Comparison of ENCODE assay signal across 27 mouse cellular contexts in the genomic region with DNA sequence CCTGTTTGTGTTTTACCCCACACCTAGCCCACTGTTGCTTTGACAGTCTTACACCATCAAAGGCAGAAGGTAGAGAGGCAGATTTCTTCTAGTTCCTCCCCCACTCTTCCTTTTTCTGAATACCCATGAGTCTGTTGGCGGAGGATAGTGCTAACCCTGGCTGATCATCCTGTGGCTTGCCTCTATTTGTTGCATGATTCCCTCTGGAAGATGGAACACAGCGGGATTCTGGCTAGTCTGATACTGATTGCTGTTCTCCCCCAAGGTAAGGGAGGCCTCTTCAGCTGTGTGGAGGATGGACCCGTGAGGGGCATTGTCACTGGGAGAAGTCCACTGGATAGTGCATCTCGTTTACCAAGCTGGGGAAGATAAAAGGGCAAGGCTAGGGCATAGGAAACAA. TPM values are rescaled to one million over a fixed set of nuclear protein-coding genes. Genes with fewer than 3 reads are reported as not detected.
DNase-seq lines count a peak whose midpoint lies in the region; ATAC-seq and TF ChIP-seq lines count a peak whose summit lies in the region.
"Had no signal": no experiment of that assay in that cellular context is flagged by ENCODE, and none has a peak within 500 bp of the region (broad histone marks: within the 10 kb centered on the region; RNA-seq: fewer than 3 reads in every experiment).

A gene (plus strand): TSS at position 111 of the 400 bp plus-strand sequence.

- WGBS in spleen, adult 2 months: 54% methylated on average over 4 of the region's 4 CpGs
- 75% methylated on average over 4 of the region's 4 CpGs for WGBS in bone marrow, adult 2 months
- WGBS in thymus, adult 2 months: 29% methylated on average over 4 of the region's 4 CpGs
- WGBS in liver, postnatal 0 days (ENCODE audit: insufficient replicate concordance): 68% methylated on average over 4 of the region's 4 CpGs

- no peaks in the 10 kb centered on the region for H3K36me3 ChIP-seq in spleen, adult 2 months (ENCODE audit: control insufficient read depth, insufficient read depth, low read length)
- H3K36me3 ChIP-seq in thymus, adult 2 months (ENCODE audit: control insufficient read depth, insufficient read depth, low read length): peaks cover 17% of the 10 kb centered on the region
- no peaks in the 10 kb centered on the region for H3K36me3 ChIP-seq in liver, postnatal 0 days (replicated peaks; ENCODE audit: insufficient read depth, low read length)
- H3K36me3 ChIP-seq: embryonic facial prominence, embryonic 13.5 days; limb, embryonic 10.5 days; stomach, embryonic 15.5 days had no signal

- H3K4me2 ChIP-seq in liver, postnatal 0 days (ENCODE audit: low read depth, low read length): no peak within 1 kb of the TSS
- H3K4me2 ChIP-seq: embryonic facial prominence, embryonic 13.5 days; heart, embryonic 11.5 days; midbrain, embryonic 11.5 days; stomach, embryonic 15.5 days had no signal

- no peak within 1 kb of the TSS for H3K9ac ChIP-seq in liver, postnatal 0 days (replicated peaks)
- H3K9ac ChIP-seq: embryonic facial prominence, embryonic 13.5 days; stomach, embryonic 15.5 days had no signal

- peaks cover 6% of the 10 kb centered on the region; the same call in 1 of the 2 replicates for H3K4me1 ChIP-seq in spleen, adult 2 months (ENCODE audit: control insufficient read depth, insufficient read depth, insufficient read length)
- H3K4me1 ChIP-seq in bone marrow, adult 2 months (ENCODE audit: control insufficient read depth, insufficient read depth, low read length): peaks cover 4% of the 10 kb centered on the region; the same call in 1 of the 2 replicates
- H3K4me1 ChIP-seq in thymus, adult 2 months (replicated peaks; ENCODE audit: control insufficient read depth, insufficient read depth, low read length): peaks cover 22% of the 10 kb centered on the region
- 0 out of 2 replicates have a peak, but pooled peaks cover 3% of the 10 kb centered on the region for H3K4me1 ChIP-seq in liver, postnatal 0 days (ENCODE audit: insufficient read depth)
- H3K4me1 ChIP-seq: stomach, embryonic 15.5 days had no signal

- TF ChIP-seq EP300 in liver, postnatal 0 days (IDR thresholded peaks at IDR 0.05; ENCODE audit: low read depth): no peak

- no peak for ATAC-seq in liver, postnatal 0 days
- ATAC-seq: forebrain, embryonic 16.5 days; hindbrain, embryonic 16.5 days; Patski had no signal

- no peak for TF ChIP-seq POLR2A in spleen, adult 2 months (IDR thresholded peaks at IDR 0.05; ENCODE audit: low read depth, low read length)
- no peak for TF ChIP-seq POLR2A in bone marrow, adult 2 months (IDR thresholded peaks at IDR 0.05; ENCODE audit: borderline replicate concordance, control insufficient read depth, low read depth, low read length)
- 0 out of 2 replicates have a peak, but pooled peaks have one; percentile 23 for TF ChIP-seq POLR2A in thymus, adult 2 months (IDR thresholded peaks at IDR 0.05; ENCODE audit: control insufficient read depth, extremely low read depth, insufficient read depth, low read length, poor library complexity)

- no peaks in the 10 kb centered on the region for H3K27me3 ChIP-seq in spleen, adult 2 months (ENCODE audit: control insufficient read depth, insufficient read depth, low read length)
- H3K27me3 ChIP-seq in thymus, adult 2 months (ENCODE audit: control insufficient read depth, insufficient read depth, low read length): no peaks in the 10 kb centered on the region
- H3K27me3 ChIP-seq in liver, postnatal 0 days (ENCODE audit: insufficient read depth, low read length): 0 out of 2 replicates have a peak, but pooled peaks cover 3% of the 10 kb centered on the region
- H3K27me3 ChIP-seq: stomach, embryonic 15.5 days had no signal

- peak within 1 kb of the TSS; percentile 59 for H3K4me3 ChIP-seq in spleen, adult 2 months (ENCODE audit: extremely low read depth, insufficient read depth, insufficient read length)
- H3K4me3 ChIP-seq in bone marrow, adult 2 months (replicated peaks; ENCODE audit: control insufficient read depth, low read depth, low read length): peak within 1 kb of the TSS; percentile 32
- H3K4me3 ChIP-seq in thymus, adult 2 months (ENCODE audit: control insufficient read depth, insufficient read depth, low read length): peak within 1 kb of the TSS; percentile 70
- no peak within 1 kb of the TSS for H3K4me3 ChIP-seq in liver, postnatal 0 days (ENCODE audit: low read depth, low read length)
- H3K4me3 ChIP-seq: embryonic facial prominence, embryonic 13.5 days; gastrocnemius, adult 2 months; layer of hippocampus, adult 2 months; left cerebral cortex, adult 2 months; limb, embryonic 10.5 days; stomach, embryonic 15.5 days had no signal

- DNase-seq in spleen, adult 2 months (ENCODE audit: low read depth in 1 of 2, low spot score in 2 of 2): no peak
- DNase-seq in spleen, postnatal 4 days (ENCODE audit: low spot score in 2 of 2): no peak
- DNase-seq in thymus, adult 2 months: peak; percentile 75
- DNase-seq in layer of hippocampus, adult 9-10 months (ENCODE audit: low spot score): no peak
- no peak for DNase-seq in liver, postnatal 0 days
- DNase-seq in ovary, postnatal 14 days (ENCODE audit: low spot score): no peak
- DNase-seq: adrenal gland, postnatal 14 days; B cell, adult 2 months; cerebellum, adult 11 months; cerebellum, postnatal 14 days; gastrocnemius, adult 2 months; kidney, adult 18-20 months; lung, adult 18-20 months; lung, postnatal 14 days had no signal

- peak within 1 kb of the TSS; percentile 92 for H3K27ac ChIP-seq in spleen, adult 2 months (ENCODE audit: insufficient read depth, low read length)
- H3K27ac ChIP-seq in bone marrow, adult 2 months (ENCODE audit: control insufficient read depth, insufficient read depth, low read depth, low read length, poor library complexity): peak within 1 kb of the TSS; percentile 48; the same call in 1 of the 2 replicates
- H3K27ac ChIP-seq in thymus, adult 2 months (ENCODE audit: control insufficient read depth, insufficient read depth, low read length): peak within 1 kb of the TSS; percentile 100
- no peak within 1 kb of the TSS for H3K27ac ChIP-seq in liver, postnatal 0 days (ENCODE audit: low read depth)
- H3K27ac ChIP-seq: embryonic facial prominence, embryonic 13.5 days; gastrocnemius, adult 2 months; kidney, postnatal 0 days; layer of hippocampus, adult 2 months; left cerebral cortex, adult 2 months; limb, embryonic 10.5 days; stomach, embryonic 15.5 days had no signal

- TF ChIP-seq CTCF in spleen, adult 2 months (IDR thresholded peaks at IDR 0.05; ENCODE audit: extremely low read depth, insufficient read depth, insufficient read length, insufficient replicate concordance): no peak
- TF ChIP-seq CTCF in bone marrow, adult 2 months (IDR thresholded peaks at IDR 0.05; ENCODE audit: control insufficient read depth, insufficient read depth, low read length): no peak
- TF ChIP-seq CTCF in thymus, adult 2 months (IDR thresholded peaks at IDR 0.05; ENCODE audit: borderline replicate concordance, control insufficient read depth, extremely low read depth, insufficient read depth, low read length, poor library complexity): no peak
- TF ChIP-seq CTCF in liver, postnatal 0 days (IDR thresholded peaks at IDR 0.05; ENCODE audit: low read depth): no peak

- no peaks in the 10 kb centered on the region for H3K9me3 ChIP-seq in liver, postnatal 0 days (ENCODE audit: low read length)
- H3K9me3 ChIP-seq: embryonic facial prominence, embryonic 13.5 days; limb, embryonic 10.5 days; stomach, embryonic 15.5 days had no signal

RNA-seq across cellular contexts. Expression of the gene that starts here (rescaled TPM):
- polyA plus RNA-seq in spleen, adult 2 months (2012; rRNA removed): 19.6 and 24.0 TPM in 2 replicates
- polyA plus RNA-seq in bone marrow, adult 2 months (2011; ENCODE audit: insufficient read depth, insufficient read length, low replicate concordance, missing spikeins): 8.8 and 17.2 TPM in 2 replicates
- polyA plus RNA-seq in thymus, adult 2 months (2012; rRNA removed): 214 and 262 TPM in 2 replicates
- 0.17 and 0.46 TPM in 2 replicates for polyA plus RNA-seq in liver, postnatal 0 days (2015; fragmentation: Nextera tagmentation; extraction: Ambion mirVana)
- polyA plus RNA-seq: embryonic facial prominence, embryonic 13.5 days; forebrain, embryonic 16.5 days; heart, embryonic 11.5 days; hindbrain, embryonic 16.5 days; limb, embryonic 10.5 days; midbrain, embryonic 11.5 days; neural tube, embryonic 11.5 days; Patski had no signal
